Mouse (Mus musculus) mesoderm, embryonic 11.5 days (tissue): ENCODE results near the gene Prmt1.
"Not testable (repeated sequence)": the region's sequence is repeated elsewhere in the genome, so short reads cannot be mapped to it uniquely, and the experiment has no call there.

ENCODE experiments used
- DNase-seq: peaks from one replicate; pipeline ENCODE4 v3.0.0-alpha.2; 2012; ENCODE audit warnings: low read depth, low spot score

The Prmt1 gene

GRCm38 (mm10) chr7:44986192-44986878 is at the start of gene Prmt1:
Gene Prmt1 (minus strand): TSS chr7:44986568.
- peak; percentile 100 for DNase-seq

DNA sequence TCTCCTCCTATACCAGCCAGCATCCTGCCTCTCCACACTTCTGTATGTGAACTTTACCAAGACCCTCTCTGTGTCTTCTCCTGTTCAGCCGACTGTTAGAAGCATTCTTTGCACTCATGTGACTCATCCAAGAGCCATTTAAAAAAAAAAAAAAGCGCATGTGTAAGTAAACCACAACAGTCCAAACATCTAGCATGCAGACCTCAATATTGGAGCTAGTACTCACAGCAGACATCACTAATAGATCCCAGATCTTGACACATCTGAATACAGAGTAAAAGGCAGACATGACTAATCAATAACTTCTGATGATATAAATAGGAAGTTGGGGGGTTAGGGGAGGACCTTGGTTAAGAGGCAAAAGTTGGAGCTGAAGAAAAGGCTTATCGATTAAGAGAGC is 49.3 kb upstream of the Prmt1 start:
- DNase-seq = no peak

- DNase-seq = no peak
Observed at GRCm38 (mm10) chr7:45033722-45034359, 47.5 kb upstream of the Prmt1 start.

DNA sequence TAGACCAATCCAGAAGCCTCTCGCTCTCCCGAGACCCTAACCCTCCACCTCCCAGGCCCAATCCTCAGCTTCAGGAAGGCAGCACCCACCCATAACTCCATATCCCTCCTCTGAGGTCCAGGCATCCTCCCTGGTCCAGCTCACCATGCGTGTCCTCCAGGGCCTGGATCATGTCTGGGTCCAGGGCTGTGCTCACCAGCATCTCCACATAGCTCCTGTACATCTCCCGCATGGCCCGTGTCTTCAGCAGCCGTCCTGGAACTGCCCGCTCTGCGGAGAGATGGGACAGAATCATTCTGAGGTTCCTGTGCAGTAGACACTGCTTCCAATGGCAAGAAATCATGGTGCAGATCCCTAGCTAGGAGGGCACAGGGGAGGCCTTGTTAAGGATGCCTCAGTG is 44.5 kb upstream of the Prmt1 start:
- DNase-seq = no peak

DNA sequence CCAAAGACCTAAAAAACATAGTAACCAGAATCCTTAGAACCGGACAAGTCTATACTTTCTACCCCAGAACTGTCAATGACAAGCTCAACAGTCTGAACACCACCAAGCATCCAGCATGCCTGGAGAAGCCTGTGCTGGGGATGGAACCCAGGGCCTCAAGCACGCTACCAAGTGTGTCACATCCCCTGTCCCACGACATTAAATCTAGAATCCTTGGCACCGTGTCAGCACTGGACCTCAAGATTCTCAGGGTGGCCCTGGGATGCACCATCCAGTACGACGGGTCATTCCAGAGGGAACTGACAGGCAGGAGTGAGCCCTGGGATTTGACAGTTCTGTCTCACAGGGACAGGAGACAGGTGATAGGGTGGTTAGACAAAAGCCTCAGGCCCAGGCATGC is 43.6 kb upstream of the Prmt1 start:
- no peak for DNase-seq

- no peak for DNase-seq
Observed at GRCm38 (mm10) chr7:45028351-45028750, 42.0 kb upstream of the Prmt1 start.

DNA sequence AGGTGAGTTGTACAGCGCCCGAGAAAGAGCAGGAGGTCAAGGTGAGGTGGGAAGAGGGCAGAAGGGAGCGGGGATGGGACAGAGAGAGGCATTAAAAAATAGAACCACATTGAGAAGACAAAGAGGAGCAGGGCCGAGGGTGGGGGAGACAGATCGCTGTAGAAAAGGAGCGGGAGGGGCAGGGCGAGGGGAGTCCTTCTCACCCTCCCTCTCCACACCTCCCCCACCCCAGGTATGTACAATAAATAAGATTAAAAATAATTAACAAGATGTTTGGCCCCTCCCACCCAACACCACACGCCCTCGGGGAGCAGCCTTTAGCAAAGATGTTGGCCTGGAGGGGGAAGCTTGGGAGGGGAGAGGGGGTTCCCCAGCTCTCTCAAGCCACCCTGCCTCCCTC is 41.4 kb upstream of the Prmt1 start:
- DNase-seq = no peak

DNA sequence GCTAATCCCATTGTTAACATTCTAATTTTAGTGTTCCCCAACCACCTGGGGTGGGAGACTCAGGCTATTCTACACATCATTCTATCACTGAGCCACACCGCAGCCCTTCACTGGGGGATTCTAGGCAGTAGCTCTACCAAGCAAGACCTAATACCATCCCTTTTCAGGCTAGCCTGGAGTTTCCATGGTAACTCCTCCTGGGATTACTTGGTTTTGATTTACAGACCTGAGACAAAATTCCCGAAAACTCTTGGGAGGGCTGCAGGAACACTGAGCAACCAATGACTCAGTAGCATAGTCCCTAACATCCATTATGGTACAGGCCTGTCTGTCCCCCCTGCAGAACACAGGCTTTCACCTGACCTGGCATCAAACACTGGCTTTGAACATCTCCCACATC is 39.9 kb upstream of the Prmt1 start:
- peak; percentile 49 for DNase-seq

GRCm38 (mm10) chr7:45025601-45026220 is 39.3 kb upstream of the Prmt1 start:
- DNase-seq = no peak

DNA sequence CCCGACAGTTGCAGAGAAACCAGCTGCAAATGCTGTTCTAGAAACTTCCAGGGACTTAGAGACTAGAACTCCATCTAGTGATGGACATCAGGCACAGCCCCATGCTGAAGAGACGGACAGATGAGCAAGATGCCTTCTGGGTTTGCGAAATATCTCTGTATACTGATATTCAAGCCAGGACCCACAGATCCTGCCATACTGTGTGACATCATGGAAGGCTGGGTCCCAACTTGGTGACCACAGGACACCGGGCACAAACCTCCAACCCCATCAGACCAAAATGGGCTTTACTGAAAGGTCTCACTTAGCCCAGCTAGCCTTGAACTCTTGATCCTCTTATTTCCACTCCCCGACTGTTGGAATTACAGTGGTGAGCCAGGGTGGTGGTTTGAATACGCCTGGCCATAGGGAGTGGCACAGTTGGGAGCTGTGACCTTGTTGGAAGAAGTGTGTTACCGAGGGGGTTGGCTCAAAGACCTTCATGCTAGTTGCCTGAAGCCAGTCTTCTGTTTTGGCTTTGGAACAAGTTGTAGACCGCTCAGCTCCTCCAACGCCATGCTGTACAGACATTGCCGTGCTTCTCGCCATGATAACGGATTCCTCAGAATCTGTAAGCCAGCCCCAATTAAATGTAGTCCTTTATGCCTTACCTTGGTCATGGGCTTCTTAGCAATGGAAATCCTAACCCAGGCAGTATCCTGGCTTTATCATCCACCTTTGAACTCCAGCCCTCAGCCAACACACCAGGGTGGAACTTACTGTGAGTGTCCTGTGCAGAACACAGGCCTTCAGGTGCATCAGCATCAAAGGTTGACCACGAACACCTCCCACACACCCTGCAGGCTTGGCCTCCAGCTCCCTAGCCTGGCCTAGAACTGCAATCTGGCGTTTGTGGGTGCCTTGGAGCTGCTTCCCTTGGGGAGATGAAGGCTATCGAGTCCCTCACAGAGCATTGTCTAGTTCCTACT is 38.2 kb upstream of the Prmt1 start:
- DNase-seq = no peak

DNA sequence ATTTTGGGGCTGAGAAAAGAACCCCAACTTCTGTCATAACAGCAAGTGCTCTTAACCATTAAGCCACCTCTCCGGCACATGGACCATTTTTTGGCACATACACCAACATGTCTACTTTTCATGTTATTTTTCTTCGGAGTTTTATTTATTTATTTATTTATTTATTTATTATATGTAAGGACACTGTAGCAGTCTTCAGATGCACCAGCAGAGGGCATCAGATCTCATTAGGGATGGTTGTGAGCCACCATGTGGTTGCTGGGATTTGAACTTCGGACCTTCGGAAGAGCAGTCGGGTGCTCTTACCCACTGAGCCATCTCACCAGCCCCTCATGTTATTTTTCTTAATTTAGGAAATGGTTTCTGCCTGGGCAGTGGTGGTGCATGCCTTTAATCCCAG is 37.3 kb upstream of the Prmt1 start:
- not testable (repeated sequence) for DNase-seq

GRCm38 (mm10) chr7:45020225-45020624 is 33.9 kb upstream of the Prmt1 start:
- no peak for DNase-seq

DNA sequence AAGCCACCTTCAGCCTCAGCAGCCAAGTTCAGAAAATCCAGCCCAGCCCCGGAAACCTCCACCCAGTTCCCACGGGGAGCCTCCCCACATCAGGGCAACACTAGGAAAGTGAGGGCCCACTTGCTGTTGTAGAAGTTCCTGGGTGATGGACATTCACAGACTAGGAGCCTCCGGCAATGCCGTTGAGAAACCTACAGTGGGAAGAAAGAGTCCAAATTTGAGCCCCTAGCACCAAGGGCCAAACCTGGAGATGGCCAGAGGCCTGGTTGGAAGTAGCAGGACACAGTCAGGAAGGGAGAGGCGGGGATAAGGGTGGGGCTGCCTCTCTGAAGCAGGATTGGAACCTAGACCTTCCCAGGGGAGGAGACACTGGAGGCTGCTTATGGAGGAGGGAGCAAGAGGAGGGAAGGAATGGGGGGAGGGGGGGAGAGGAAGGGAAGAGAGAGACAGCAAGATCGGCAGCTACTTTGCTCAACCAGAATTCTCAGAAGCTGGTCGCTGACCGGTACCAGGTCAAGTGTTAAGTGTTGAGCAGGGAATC is 32.7 kb upstream of the Prmt1 start:
- DNase-seq = no peak

DNA sequence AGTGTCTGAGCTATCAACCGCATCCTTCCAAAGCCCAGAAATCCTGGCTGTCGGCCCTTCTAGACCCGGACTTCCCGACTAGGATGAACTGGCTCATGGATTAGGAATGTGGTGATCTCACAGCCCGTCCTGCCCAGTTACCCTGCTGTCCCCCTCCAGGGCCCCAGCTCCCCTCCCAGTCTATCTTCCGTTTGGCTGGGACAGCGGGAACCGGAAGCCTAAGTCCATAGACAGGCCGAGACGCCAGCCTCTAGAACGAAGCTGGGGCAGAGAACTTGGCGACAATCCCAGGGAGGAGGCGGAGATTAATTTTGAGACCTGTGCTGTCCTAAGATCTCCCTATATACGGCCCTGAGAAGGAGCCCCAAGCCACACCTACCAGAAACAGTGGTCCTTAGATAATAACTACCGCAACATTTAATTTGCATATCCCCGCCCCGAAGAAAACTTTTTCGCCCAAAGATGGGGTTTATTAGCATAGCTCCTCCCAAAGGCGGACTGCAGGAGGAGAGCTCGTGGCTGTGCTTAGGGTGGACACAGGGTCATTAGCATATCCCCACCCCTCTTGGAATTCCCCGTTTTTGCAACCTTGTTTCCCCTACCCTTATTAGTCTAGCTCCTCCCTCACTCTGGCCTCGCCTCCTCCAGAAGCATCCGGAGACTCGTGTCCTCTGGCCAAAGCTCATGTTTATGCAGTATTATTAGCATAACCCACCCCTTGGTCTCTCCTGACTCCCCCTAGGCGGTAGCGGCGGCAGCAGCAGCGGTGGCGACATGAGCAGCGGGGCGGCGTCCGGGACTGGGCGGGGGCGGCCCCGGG is 31.1 kb upstream of the Prmt1 start, which contains the start of gene Rras:
Rras (plus strand) TSS at position 720 of the 820 bp plus-strand sequence.
- peak; percentile 97 for DNase-seq

DNA sequence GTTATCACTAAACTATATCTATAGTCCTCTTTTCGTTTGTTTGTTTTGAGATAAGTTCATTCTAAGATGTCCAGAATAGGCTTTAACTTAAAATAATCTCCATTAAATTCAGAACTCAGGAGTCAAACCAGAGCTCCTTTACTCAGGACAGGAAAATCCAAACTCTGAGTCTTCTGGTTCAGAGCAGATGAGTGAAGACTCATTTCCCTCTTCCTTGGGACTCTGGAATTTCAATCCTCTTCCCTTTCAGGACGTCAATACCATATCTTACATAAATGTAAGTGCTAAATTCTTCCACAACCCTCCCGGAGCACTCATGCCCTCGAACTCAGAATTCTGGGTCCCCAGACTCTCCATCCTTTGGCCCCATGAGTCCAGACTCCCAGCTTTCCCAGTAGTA is 30.4 kb upstream of the Prmt1 start:
- no peak for DNase-seq

DNA sequence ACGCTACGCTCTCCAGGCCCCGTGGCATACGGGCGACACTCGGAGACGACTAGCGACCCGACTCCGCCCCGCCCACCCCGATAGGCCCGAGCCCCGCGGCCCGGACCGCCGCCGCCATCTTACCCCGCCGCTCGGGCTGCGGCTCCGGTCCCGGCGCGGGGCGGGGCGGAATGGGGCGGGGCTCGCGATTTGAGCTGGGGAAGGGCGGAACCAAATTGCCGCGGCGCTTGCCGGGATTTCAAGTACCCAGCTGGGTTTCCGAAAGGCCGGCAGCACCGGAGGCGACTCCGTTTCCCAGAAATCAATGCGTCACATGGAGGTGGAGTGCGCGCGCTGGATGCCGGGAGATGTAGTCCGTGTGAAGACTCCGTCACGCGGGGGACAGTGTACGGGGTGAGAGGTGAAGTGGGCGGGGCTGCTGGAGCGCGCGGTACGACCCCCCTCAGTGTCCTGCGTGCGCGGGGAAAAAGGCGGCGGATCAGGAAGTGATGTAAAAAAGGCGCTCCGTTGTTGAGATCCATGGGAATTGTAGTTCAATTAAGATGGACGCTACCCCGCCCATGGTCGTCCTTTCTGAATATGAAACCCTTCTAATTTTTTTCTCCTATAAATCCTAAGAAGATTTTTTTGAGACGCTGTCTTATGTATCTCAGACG is 29.7 kb upstream of the Prmt1 start, which contains the start of gene Scaf1:
Scaf1 (minus strand) TSS at position 407 of the 656 bp plus-strand sequence.
- DNase-seq = peak; percentile 99

- peak; percentile 20 for DNase-seq
Observed at GRCm38 (mm10) chr7:45015344-45015956, 29.1 kb upstream of the Prmt1 start.

- DNase-seq = no peak
Observed at GRCm38 (mm10) chr7:45014096-45014451, 27.7 kb upstream of the Prmt1 start.

GRCm38 (mm10) chr7:45013366-45014095 is 27.2 kb upstream of the Prmt1 start:
- no peak for DNase-seq
